Mouse (Mus musculus): ENCODE data around the gene Tns3.

- TF ChIP-seq CTCF (IDR thresholded peaks at IDR 0.05; ENCODE audit: borderline replicate concordance, insufficient read depth, low read depth, low read length) = no peak
- no peak for TF ChIP-seq POLR2A (IDR thresholded peaks at IDR 0.05; ENCODE audit: borderline replicate concordance, insufficient read depth, low read length)
Measured at GRCm38 (mm10) chr11:8706246-8707041, 42.1 kb upstream of the Tns3 start.
